ENCODE assay signal across 14 mouse cellular contexts in genomic region chr5:53950189-53950588, GRCm38 (mm10). TPM values are rescaled to one million over a fixed set of nuclear protein-coding genes. Genes with fewer than 3 reads are reported as not detected.
DNase-seq lines count a peak whose midpoint lies in the region; ATAC-seq and TF ChIP-seq lines count a peak whose summit lies in the region.
"Had no signal": no experiment of that assay in that cellular context is flagged by ENCODE, and none has a peak within 500 bp of the region (broad histone marks: within the 10 kb centered on the region; RNA-seq: fewer than 3 reads in every experiment).

No protein-coding gene starts in this region.

- H3K27me3 ChIP-seq in liver, adult 2 months (ENCODE audit: control insufficient read depth, insufficient read depth, low read length): no peaks in the 10 kb centered on the region
- H3K27me3 ChIP-seq in liver, embryonic 11.5 days (replicated peaks; ENCODE audit: control insufficient read depth, insufficient read depth, low read length): no peaks in the 10 kb centered on the region
- no peaks in the 10 kb centered on the region for H3K27me3 ChIP-seq in heart, embryonic 11.5 days (ENCODE audit: control insufficient read depth, insufficient read depth, low read length)
- no peaks in the 10 kb centered on the region for H3K27me3 ChIP-seq in lung, embryonic 16.5 days (ENCODE audit: control insufficient read depth, insufficient read depth, low read depth, low read length)
- H3K27me3 ChIP-seq: hindbrain, embryonic 13.5 days; Patski had no signal

- no peak for DNase-seq in liver, adult 2 months (ENCODE audit: extremely low read depth, low read depth, low spot score)
- DNase-seq in liver, embryonic 11.5 days (ENCODE audit: low spot score): no peak
- DNase-seq in left cerebral cortex, adult 9 months (ENCODE audit: low spot score in 2 of 2): no peak
- DNase-seq in testis, postnatal 10 days (ENCODE audit: low spot score): no peak
- DNase-seq: adrenal gland, postnatal 25 days; gastrocnemius, postnatal 36 days; kidney, adult 8-10 months had no signal

- H3K36me3 ChIP-seq in liver, adult 2 months (ENCODE audit: control insufficient read depth, insufficient read depth, low read length): no peaks in the 10 kb centered on the region
- no peaks in the 10 kb centered on the region for H3K36me3 ChIP-seq in liver, embryonic 11.5 days (ENCODE audit: control insufficient read depth, insufficient read depth, low read length)
- no peaks in the 10 kb centered on the region for H3K36me3 ChIP-seq in heart, embryonic 11.5 days (ENCODE audit: control insufficient read depth, insufficient read depth, low read length)
- H3K36me3 ChIP-seq in lung, embryonic 16.5 days (ENCODE audit: control insufficient read depth, insufficient read depth, low read length): no peaks in the 10 kb centered on the region
- H3K36me3 ChIP-seq: hindbrain, embryonic 13.5 days; limb, embryonic 13.5 days had no signal

- H3K4me2 ChIP-seq in liver, embryonic 11.5 days: no peak overlapping the region
- no peak overlapping the region for H3K4me2 ChIP-seq in heart, embryonic 11.5 days
- no peak overlapping the region for H3K4me2 ChIP-seq in lung, embryonic 16.5 days (ENCODE audit: low read depth, low read length)
- H3K4me2 ChIP-seq: hindbrain, embryonic 13.5 days; limb, embryonic 13.5 days had no signal

- no peaks in the 10 kb centered on the region for H3K9me3 ChIP-seq in liver, embryonic 11.5 days (ENCODE audit: control insufficient read depth, low read length)
- no peaks in the 10 kb centered on the region for H3K9me3 ChIP-seq in heart, embryonic 11.5 days (replicated peaks; ENCODE audit: control insufficient read depth, low read length)
- H3K9me3 ChIP-seq in lung, embryonic 16.5 days (ENCODE audit: control insufficient read depth, low read length): no peaks in the 10 kb centered on the region
- H3K9me3 ChIP-seq: hindbrain, embryonic 13.5 days; limb, embryonic 13.5 days had no signal

- no peak overlapping the region for H3K9ac ChIP-seq in liver, adult 2 months (ENCODE audit: low read depth, low read length)
- H3K9ac ChIP-seq in liver, embryonic 11.5 days (ENCODE audit: low read depth, low read length): no peak overlapping the region
- no peak overlapping the region for H3K9ac ChIP-seq in heart, embryonic 11.5 days (ENCODE audit: low read depth, low read length)
- H3K9ac ChIP-seq in lung, embryonic 16.5 days (ENCODE audit: low read length): no peak overlapping the region
- H3K9ac ChIP-seq: hindbrain, embryonic 13.5 days; limb, embryonic 13.5 days had no signal

- no peaks in the 10 kb centered on the region for H3K79me2 ChIP-seq in liver, adult 2 months (ENCODE audit: control insufficient read depth, insufficient read depth, low read length)

- no peak for TF ChIP-seq POLR2A in liver, adult 2 months (IDR thresholded peaks at IDR 0.05; ENCODE audit: extremely low read depth, insufficient read depth, low read length)

- TF ChIP-seq CTCF in liver, adult 2 months (IDR thresholded peaks at IDR 0.05; ENCODE audit: low read depth, low read length): no peak

- WGBS in liver, adult 2 months: 78% methylated on average over 7 of the region's 7 CpGs
- 74% methylated on average over 7 of the region's 7 CpGs for WGBS in liver, embryonic 11.5 days
- WGBS in heart, embryonic 11.5 days (ENCODE audit: insufficient replicate concordance): 40% methylated on average over 7 of the region's 7 CpGs
- 42% methylated on average over 7 of the region's 7 CpGs for WGBS in lung, embryonic 16.5 days

- 0 out of 2 replicates have a peak, but pooled peaks cover 2% of the 10 kb centered on the region for H3K4me1 ChIP-seq in liver, adult 2 months (ENCODE audit: control insufficient read depth, insufficient read depth, low read length)
- no peaks in the 10 kb centered on the region; the same call in 1 of the 2 replicates for H3K4me1 ChIP-seq in liver, embryonic 11.5 days (replicated peaks; ENCODE audit: control insufficient read depth, insufficient read depth, low read length)
- peaks cover 8% of the 10 kb centered on the region; the same call in 1 of the 2 replicates for H3K4me1 ChIP-seq in heart, embryonic 11.5 days (ENCODE audit: control insufficient read depth, insufficient read depth, low read length)
- H3K4me1 ChIP-seq in lung, embryonic 16.5 days (replicated peaks; ENCODE audit: control insufficient read depth, insufficient read depth, low read length): peaks cover 19% of the 10 kb centered on the region

- no peak overlapping the region for H3K4me3 ChIP-seq in liver, adult 2 months (ENCODE audit: insufficient read depth, low read depth, low read length)
- H3K4me3 ChIP-seq in liver, embryonic 11.5 days (ENCODE audit: low read depth, low read length): no peak overlapping the region
- H3K4me3 ChIP-seq in heart, embryonic 11.5 days (ENCODE audit: low read depth, low read length): no peak overlapping the region
- H3K4me3 ChIP-seq in lung, embryonic 16.5 days (ENCODE audit: low read length): no peak overlapping the region
- H3K4me3 ChIP-seq: hindbrain, embryonic 13.5 days; limb, embryonic 13.5 days had no signal

- no peak for ATAC-seq in liver, embryonic 11.5 days (replicated peaks; ENCODE audit: low FRiP score)
- no peak for ATAC-seq in heart, embryonic 11.5 days (replicated peaks; ENCODE audit: insufficient number of reproducible peaks, low FRiP score, low TSS enrichment)
- ATAC-seq in lung, embryonic 16.5 days (ENCODE audit: low read depth): no peak
- no peak for ATAC-seq in CD4-positive, CD25-positive, alpha-beta regulatory T cell, adult 4 months
- ATAC-seq: forebrain, embryonic 14.5 days; Patski had no signal

- 0 out of 2 replicates have a peak overlapping the region, but pooled peaks have one; percentile 21 for H3K27ac ChIP-seq in liver, adult 2 months (replicated peaks; ENCODE audit: insufficient read depth, low read depth, low read length)
- no peak overlapping the region for H3K27ac ChIP-seq in liver, embryonic 11.5 days (ENCODE audit: low read depth, low read length)
- H3K27ac ChIP-seq in heart, embryonic 11.5 days (ENCODE audit: low read depth, low read length): peak overlapping the region; percentile 38; the same call in 1 of the 2 replicates
- H3K27ac ChIP-seq in lung, embryonic 16.5 days (ENCODE audit: low read length): peak overlapping the region; percentile 36; the same call in 1 of the 2 replicates
- H3K27ac ChIP-seq: hindbrain, embryonic 13.5 days; limb, embryonic 13.5 days had no signal

RNA-seq across cellular contexts. Expression of gene Stim2, which starts 48.1 kb away (rescaled TPM):
- total RNA-seq in liver, adult 2 months (2014; rRNA removed): 13.2 and 13.7 TPM in 2 replicates
- polyA plus RNA-seq in liver, adult 2 months (2012; rRNA removed): 7.1 and 12.2 TPM in 2 replicates
- 12.0 and 13.2 TPM in 2 replicates for polyA plus RNA-seq in liver, embryonic 11.5 days (2014; fragmentation: Nextera tagmentation; extraction: Ambion mirVana)
- 9.9 and 16.1 TPM in 2 replicates for polyA plus RNA-seq in heart, embryonic 11.5 days (2014; fragmentation: Nextera tagmentation; extraction: Ambion mirVana)
- polyA plus RNA-seq in lung, embryonic 16.5 days (2015; fragmentation: Nextera tagmentation; extraction: Ambion mirVana): 15.6 and 20.7 TPM in 2 replicates
- polyA plus RNA-seq in CD4-positive, CD25-positive, alpha-beta regulatory T cell, adult 4 months (2017; shearing (Covaris generic)): 10 to 100 TPM; 20.9 to 27.9 TPM
